Mouse (Mus musculus): ENCODE measurements at regions not wholly inside any gene's neighbourhood (a gene's known extent, or its start where the extent isn't known, plus 50 kb on each side); places are given as distances from the start of the nearest gene placed in this dataset.

- no peaks in the 10 kb centered on the region for H3K27me3 ChIP-seq (ENCODE audit: control insufficient read depth, insufficient read depth, insufficient read length)
- no peaks in the 10 kb centered on the region for H3K79me2 ChIP-seq (ENCODE audit: control insufficient read depth, insufficient read depth)
- H3K36me3 ChIP-seq (ENCODE audit: control insufficient read depth, insufficient read depth): no peaks in the 10 kb centered on the region
- no peaks in the 10 kb centered on the region for H3K79me3 ChIP-seq (ENCODE audit: low read depth)
- no peak overlapping the region for H3ac ChIP-seq (ENCODE audit: control insufficient read depth, insufficient read length, low read depth)
- no peak overlapping the region for H3K4me3 ChIP-seq (ENCODE audit: insufficient read depth, poor library complexity, severe bottlenecking)
- TF ChIP-seq FOSL1 (IDR thresholded peaks at IDR 0.05; ENCODE audit: insufficient read depth, low read length, poor library complexity, severe bottlenecking): no peak
- no peak for TF ChIP-seq MYOG (IDR thresholded peaks at IDR 0.05; ENCODE audit: control insufficient read depth, extremely low read depth, insufficient read length)
- TF ChIP-seq CTCF (IDR thresholded peaks at IDR 0.05; ENCODE audit: control insufficient read depth, insufficient read depth, insufficient read length): no peak
- TF ChIP-seq USF1 (IDR thresholded peaks at IDR 0.05; ENCODE audit: low read depth): no peak
- no peak for TF ChIP-seq CEBPB (IDR thresholded peaks at IDR 0.05; ENCODE audit: low read depth)
- TF ChIP-seq MAX (IDR thresholded peaks at IDR 0.05): no peak
- no peak for TF ChIP-seq MYOD1 (IDR thresholded peaks at IDR 0.05; ENCODE audit: control insufficient read depth, insufficient read length, low read depth)
These were observed 184.7 kb downstream of the Fam43a start for GRCm38 (mm10) chr16:30784261-30784660.

DNA sequence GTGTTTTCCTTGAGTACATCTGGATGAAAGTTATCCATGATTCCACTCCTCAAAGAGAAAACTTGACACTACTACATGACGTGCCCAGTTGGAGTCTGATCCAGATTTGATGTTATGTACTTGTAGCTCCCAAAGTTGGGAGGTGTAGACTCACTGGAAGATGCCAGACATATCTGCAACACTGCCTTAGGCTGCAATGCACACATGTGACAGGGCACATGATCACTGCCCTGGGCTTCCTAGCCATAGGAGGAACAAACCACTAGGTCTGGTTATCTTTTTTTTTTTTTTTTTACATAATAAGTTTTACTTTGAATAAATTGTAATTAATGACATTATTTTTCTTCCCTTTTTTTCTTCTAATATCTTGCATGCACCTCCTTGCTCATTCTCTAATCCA lies 185.4 kb downstream of the Fam43a start:
- Histone ChIP-seq H3K27me3 (ENCODE audit: control insufficient read depth, insufficient read depth, insufficient read length) (no peaks in the 10 kb centered on the region), H3ac (ENCODE audit: control insufficient read depth, insufficient read length, low read depth) (no peak overlapping the region), H3K79me3 (ENCODE audit: low read depth) (no peaks in the 10 kb centered on the region), H3K4me3 (ENCODE audit: insufficient read depth, poor library complexity, severe bottlenecking) (no peak overlapping the region), H3K79me2 (ENCODE audit: control insufficient read depth, insufficient read depth) (no peaks in the 10 kb centered on the region), H3K36me3 (ENCODE audit: control insufficient read depth, insufficient read depth) (no peaks in the 10 kb centered on the region)
- TF ChIP-seq CEBPB (IDR thresholded peaks at IDR 0.05; ENCODE audit: low read depth) (no peak), MYOG (IDR thresholded peaks at IDR 0.05; ENCODE audit: control insufficient read depth, extremely low read depth, insufficient read length) (no peak), FOSL1 (IDR thresholded peaks at IDR 0.05; ENCODE audit: insufficient read depth, low read length, poor library complexity, severe bottlenecking) (no peak), USF1 (IDR thresholded peaks at IDR 0.05; ENCODE audit: low read depth) (no peak), MAX (IDR thresholded peaks at IDR 0.05) (no peak), MYOD1 (IDR thresholded peaks at IDR 0.05; ENCODE audit: control insufficient read depth, insufficient read length, low read depth) (no peak), CTCF (IDR thresholded peaks at IDR 0.05; ENCODE audit: control insufficient read depth, insufficient read depth, insufficient read length) (no peak)

GRCm38 (mm10) chr16:30786060-30786459 lies 186.5 kb downstream of the Fam43a start:
- Histone ChIP-seq H3K4me3 (ENCODE audit: insufficient read depth, poor library complexity, severe bottlenecking) (no peak overlapping the region), H3K79me3 (ENCODE audit: low read depth) (no peaks in the 10 kb centered on the region), H3K79me2 (ENCODE audit: control insufficient read depth, insufficient read depth) (no peaks in the 10 kb centered on the region), H3K36me3 (ENCODE audit: control insufficient read depth, insufficient read depth) (no peaks in the 10 kb centered on the region), H3K27me3 (ENCODE audit: control insufficient read depth, insufficient read depth, insufficient read length) (no peaks in the 10 kb centered on the region), H3ac (ENCODE audit: control insufficient read depth, insufficient read length, low read depth) (no peak overlapping the region)
- TF ChIP-seq MAX (IDR thresholded peaks at IDR 0.05) (no peak), CTCF (IDR thresholded peaks at IDR 0.05; ENCODE audit: control insufficient read depth, insufficient read depth, insufficient read length) (no peak), CEBPB (IDR thresholded peaks at IDR 0.05; ENCODE audit: low read depth) (no peak), MYOG (IDR thresholded peaks at IDR 0.05; ENCODE audit: control insufficient read depth, extremely low read depth, insufficient read length) (no peak), MYOD1 (IDR thresholded peaks at IDR 0.05; ENCODE audit: control insufficient read depth, insufficient read length, low read depth) (no peak), FOSL1 (IDR thresholded peaks at IDR 0.05; ENCODE audit: insufficient read depth, low read length, poor library complexity, severe bottlenecking) (no peak), USF1 (IDR thresholded peaks at IDR 0.05; ENCODE audit: low read depth) (no peak)

GRCm38 (mm10) chr16:30787351-30787750 lies 187.8 kb downstream of the Fam43a start:
- Histone ChIP-seq H3K79me3 (ENCODE audit: low read depth) (no peaks in the 10 kb centered on the region), H3K4me3 (ENCODE audit: insufficient read depth, poor library complexity, severe bottlenecking) (no peak overlapping the region)
- TF ChIP-seq MAX (IDR thresholded peaks at IDR 0.05) (no peak), MYOG (IDR thresholded peaks at IDR 0.05; ENCODE audit: control insufficient read depth, extremely low read depth, insufficient read length) (no peak), USF1 (IDR thresholded peaks at IDR 0.05; ENCODE audit: low read depth) (no peak), CEBPB (IDR thresholded peaks at IDR 0.05; ENCODE audit: low read depth) (no peak), CTCF (IDR thresholded peaks at IDR 0.05; ENCODE audit: control insufficient read depth, insufficient read depth, insufficient read length) (no peak), MYOD1 (IDR thresholded peaks at IDR 0.05; ENCODE audit: control insufficient read depth, insufficient read length, low read depth) (no peak), FOSL1 (IDR thresholded peaks at IDR 0.05; ENCODE audit: insufficient read depth, low read length, poor library complexity, severe bottlenecking) (no peak)

DNA sequence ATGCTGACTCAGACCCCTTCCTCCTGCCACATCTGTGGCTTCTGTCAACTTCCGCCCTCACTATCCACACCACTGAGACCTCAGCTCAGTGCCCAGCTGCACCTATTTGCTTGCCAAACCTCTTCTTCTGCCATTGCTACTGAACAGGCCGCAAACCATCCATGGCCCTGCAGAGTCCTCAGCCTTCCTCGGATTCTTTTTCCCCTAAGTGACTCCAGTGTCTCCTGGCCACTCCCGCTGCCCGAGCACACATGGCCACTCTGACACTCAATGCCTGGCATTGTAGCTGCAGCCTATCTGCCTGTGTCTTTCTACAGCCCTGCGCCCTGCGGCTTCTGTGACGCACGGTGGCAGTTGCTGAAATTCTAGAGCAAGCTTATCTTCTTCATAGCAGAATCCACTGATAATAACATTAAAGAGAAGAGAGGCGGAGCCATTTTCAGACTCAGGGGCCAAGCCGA lies 188.8 kb downstream of the Fam43a start:
- Histone ChIP-seq H3ac (ENCODE audit: control insufficient read depth, insufficient read length, low read depth) (no peak overlapping the region), H3K79me2 (ENCODE audit: control insufficient read depth, insufficient read depth) (no peaks in the 10 kb centered on the region), H3K79me3 (ENCODE audit: low read depth) (no peaks in the 10 kb centered on the region), H3K4me3 (ENCODE audit: insufficient read depth, poor library complexity, severe bottlenecking) (no peak overlapping the region), H3K36me3 (ENCODE audit: control insufficient read depth, insufficient read depth) (no peaks in the 10 kb centered on the region), H3K27me3 (ENCODE audit: control insufficient read depth, insufficient read depth, insufficient read length) (no peaks in the 10 kb centered on the region)
- TF ChIP-seq CTCF (IDR thresholded peaks at IDR 0.05; ENCODE audit: control insufficient read depth, insufficient read depth, insufficient read length): no peak
- no peak for TF ChIP-seq USF1 (IDR thresholded peaks at IDR 0.05; ENCODE audit: low read depth)
- TF ChIP-seq CEBPB (IDR thresholded peaks at IDR 0.05; ENCODE audit: low read depth): no peak
- no peak for TF ChIP-seq FOSL1 (IDR thresholded peaks at IDR 0.05; ENCODE audit: insufficient read depth, low read length, poor library complexity, severe bottlenecking)
- TF ChIP-seq MAX (IDR thresholded peaks at IDR 0.05): no peak

More at GRCm38 (mm10) chr16:30787351-30787750, 187.8 kb downstream of the Fam43a start:
- no peaks in the 10 kb centered on the region for H3K79me2 ChIP-seq (ENCODE audit: control insufficient read depth, insufficient read depth)
- H3ac ChIP-seq (ENCODE audit: control insufficient read depth, insufficient read length, low read depth): no peak overlapping the region
- H3K36me3 ChIP-seq (ENCODE audit: control insufficient read depth, insufficient read depth): no peaks in the 10 kb centered on the region
- H3K27me3 ChIP-seq (ENCODE audit: control insufficient read depth, insufficient read depth, insufficient read length): no peaks in the 10 kb centered on the region

All from C2C12 (cell line).